Mouse (Mus musculus): Measurements from ENCODE around the gene Zfp668.

GRCm38 (mm10) chr7:127849973-127850875 is 26.4 kb downstream of the Zfp668 start:
- TF ChIP-seq GATA1 (IDR thresholded peaks at IDR 0.05; ENCODE audit: borderline replicate concordance, low read length) (peak; percentile 63; the same call in 1 of the 3 replicates), FLI1 (IDR thresholded peaks at IDR 0.05; ENCODE audit: low read length) (no peak; the same call in 1 of the 2 replicates)
